Mouse (Mus musculus): ENCODE results near the gene Slc10a1. TPM values are rescaled to one million over a fixed set of nuclear protein-coding genes. Genes with fewer than 3 reads are reported as not detected.

Gene Slc10a1
- polyA plus RNA-seq, 1 experiment from 2014 or later = 0.58 TPM

Other genes starting within 250 kb of the Slc10a1 start
- gene Ccdc177, start 208.0 kb downstream of the Slc10a1 start, polyA plus RNA-seq (2015; fragmentation: Nextera tagmentation; extraction: Ambion mirVana) = 4.3 and 4.5 TPM in 2 replicates
- gene Susd6, start 178.2 kb downstream of the Slc10a1 start, polyA plus RNA-seq (2015; fragmentation: Nextera tagmentation; extraction: Ambion mirVana) = 14.3 and 14.4 TPM in 2 replicates
- 478 and 525 TPM in 2 replicates for gene Srsf5, start 23.2 kb downstream of the Slc10a1 start, polyA plus RNA-seq (2015; fragmentation: Nextera tagmentation; extraction: Ambion mirVana)
- 12.8 and 13.2 TPM in 2 replicates for gene Smoc1, start 58.1 kb upstream of the Slc10a1 start, polyA plus RNA-seq (2015; fragmentation: Nextera tagmentation; extraction: Ambion mirVana)